Mouse (Mus musculus): ENCODE measurements around the gene Bcl6.
A peak's percentile ranks its signal among the peaks of the same experiment; 100 is the strongest.

Gene Bcl6

DNA sequence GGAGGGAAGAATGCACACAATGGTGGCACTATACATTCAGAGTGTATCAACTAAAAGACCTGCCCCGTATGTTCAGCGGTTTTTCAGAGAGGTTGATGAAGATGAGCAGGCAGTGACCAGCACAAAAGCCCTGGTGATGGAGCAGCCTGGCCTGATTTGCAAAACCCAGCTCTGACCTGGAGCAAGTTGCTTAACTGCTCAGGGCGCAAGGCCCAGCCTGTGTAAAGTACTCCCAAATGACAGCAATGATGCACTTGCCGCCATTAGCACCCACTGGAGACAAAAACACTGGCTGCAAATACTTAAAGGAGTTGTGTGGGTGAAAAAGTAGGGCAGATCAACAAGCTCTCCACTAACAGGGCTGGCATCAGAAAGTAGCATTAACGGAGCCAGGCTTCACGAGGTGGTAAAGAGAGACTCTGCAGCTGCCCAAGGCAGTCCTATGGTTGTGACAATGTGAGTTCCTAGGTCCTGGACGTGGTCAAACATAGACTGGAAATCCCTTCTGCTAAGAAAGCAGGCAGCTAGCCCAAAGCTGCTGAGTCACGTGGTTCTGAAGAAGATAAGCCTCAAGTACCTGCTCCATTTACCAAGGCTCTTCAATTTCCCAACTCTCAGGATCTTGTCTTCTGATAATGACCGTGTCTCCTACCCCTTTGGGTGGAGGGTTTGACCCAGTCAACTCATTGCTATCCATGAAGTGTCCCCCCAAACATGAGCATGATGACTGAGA lies 14.9 kb downstream of the Bcl6 start:
- no peak for DNase-seq (ENCODE audit: extremely low spot score)

DNA sequence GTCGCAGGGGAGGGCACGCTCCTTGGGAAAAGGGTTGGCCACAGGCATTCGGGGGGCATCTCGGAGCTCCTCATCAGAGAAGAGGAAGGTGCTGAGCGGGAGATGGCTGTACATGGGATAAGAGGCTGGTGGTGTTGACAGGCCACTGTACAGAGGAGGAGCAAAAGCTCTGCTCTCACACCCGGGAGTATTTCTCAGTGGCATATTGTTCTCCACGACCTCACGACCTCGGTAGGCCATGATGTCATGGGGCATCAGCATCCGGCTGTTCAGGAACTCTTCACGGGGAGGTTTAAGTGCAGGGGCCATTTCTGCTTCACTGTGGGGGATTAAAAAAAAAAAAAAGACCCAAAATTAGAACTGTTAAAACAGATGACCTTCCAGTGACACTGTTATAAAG lies 15.8 kb downstream of the Bcl6 start:
- DNase-seq (ENCODE audit: extremely low spot score) = no peak

DNA sequence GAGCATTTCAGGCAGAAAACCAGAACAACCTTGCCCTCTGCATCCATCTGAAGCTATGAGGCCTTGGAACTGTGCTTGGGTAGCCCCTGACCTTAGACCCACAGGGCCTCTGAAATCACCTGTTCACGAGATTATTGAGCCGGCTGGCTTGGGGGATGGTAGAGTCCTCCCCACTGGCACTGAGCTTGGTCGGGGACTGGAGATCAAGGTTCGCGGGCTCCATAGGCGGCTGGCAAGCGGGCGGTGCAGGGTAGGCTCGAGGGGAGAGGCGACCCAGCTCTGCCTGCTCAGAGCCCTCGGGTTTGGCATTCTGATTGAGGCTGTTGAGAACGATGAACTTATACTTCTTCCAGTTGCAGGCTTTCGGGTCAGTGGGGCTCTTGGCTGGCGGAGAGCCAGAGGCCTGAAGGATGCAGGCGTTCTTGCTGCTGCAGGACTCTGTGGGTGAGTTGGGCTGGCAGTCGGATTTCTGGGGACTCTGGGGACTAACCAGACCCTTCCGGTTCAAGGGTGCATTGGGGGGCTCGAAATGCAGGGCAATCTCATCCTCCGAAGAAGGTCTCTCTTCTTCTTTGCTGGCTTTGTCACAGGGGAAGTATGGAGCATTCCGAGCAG lies 16.4 kb downstream of the Bcl6 start:
- no peak for DNase-seq (ENCODE audit: extremely low spot score)

DNA sequence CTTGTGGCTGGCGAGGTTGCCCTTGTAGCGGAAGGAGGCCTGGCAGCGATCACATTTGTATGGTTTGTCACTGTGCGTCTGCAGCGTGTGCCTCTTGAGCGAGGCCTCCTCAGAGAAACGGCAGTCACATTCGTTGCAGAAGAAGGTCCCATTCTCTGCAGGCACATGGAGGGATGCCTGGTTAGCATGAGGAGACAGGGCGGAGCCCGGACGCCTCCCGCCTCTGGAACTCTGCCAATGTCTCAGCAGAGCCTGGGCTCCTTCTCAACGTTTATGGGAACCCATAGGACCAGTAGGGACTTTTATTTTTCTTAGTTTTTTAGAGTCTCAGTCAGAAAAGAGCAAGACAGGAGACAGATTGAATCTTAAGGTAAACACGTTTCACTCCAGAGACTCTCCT lies 18.7 kb downstream of the Bcl6 start:
- no peak for DNase-seq (ENCODE audit: extremely low spot score)

DNA sequence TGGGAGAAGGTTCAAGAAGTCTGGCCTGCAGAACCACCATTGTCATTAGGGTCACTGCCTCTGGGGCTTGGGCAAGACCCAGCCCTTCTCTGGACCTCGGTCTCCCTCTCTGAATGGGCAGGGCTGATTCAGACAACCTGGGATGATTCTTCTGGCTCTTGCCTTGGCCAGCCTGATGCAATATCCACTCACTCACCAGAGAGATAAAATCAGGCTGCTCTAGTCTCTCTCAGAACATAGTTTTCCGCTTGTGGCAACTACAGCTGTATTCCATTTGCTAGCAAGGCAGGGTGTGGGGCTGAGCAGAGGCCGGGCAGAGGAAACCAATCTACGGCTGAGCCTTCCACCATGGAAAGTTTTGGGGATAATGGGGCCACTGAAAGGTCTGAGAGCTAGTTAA lies 19.8 kb downstream of the Bcl6 start:
- DNase-seq (ENCODE audit: extremely low spot score) = no peak

DNA sequence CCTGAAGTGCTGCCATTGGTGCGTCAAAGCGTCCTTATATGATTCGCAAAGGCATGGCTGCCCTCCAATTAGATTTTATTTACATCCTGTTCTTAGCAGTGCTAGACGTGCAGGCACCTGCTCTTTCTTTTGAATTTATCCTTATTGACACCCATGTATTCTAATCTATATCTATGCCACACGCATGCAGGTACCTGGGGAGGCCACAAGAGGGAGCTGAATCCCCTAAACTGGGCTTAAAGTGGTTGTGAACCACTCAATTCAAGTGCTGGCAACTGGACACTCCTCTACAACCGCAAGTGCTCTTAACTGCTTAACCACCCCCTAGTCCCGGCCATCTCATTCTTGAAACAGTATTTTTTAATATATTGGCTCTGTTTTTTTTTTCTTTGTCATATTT lies 21.4 kb downstream of the Bcl6 start:
- DNase-seq (ENCODE audit: extremely low spot score) = no peak

DNA sequence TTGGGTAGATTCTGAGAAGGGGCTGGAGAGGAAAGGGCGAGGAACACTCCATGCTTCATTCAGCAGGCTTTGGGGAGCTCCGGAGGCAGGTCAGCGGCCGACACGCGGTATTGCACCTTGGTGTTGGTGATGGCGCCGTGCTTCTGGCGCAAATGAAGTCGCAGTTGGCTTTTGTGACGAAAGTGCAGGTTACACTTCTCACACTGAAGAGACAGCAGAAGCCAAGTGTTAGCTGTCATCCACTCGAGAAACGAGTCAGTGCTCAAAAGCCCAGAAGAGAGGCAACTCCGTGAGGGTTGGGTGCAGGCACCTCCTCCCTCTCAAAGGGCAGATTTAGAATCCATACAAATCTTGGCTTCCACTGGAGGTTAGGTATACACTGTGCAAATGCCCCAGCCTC lies 22.6 kb downstream of the Bcl6 start:
- no peak for DNase-seq (ENCODE audit: extremely low spot score)

DNA sequence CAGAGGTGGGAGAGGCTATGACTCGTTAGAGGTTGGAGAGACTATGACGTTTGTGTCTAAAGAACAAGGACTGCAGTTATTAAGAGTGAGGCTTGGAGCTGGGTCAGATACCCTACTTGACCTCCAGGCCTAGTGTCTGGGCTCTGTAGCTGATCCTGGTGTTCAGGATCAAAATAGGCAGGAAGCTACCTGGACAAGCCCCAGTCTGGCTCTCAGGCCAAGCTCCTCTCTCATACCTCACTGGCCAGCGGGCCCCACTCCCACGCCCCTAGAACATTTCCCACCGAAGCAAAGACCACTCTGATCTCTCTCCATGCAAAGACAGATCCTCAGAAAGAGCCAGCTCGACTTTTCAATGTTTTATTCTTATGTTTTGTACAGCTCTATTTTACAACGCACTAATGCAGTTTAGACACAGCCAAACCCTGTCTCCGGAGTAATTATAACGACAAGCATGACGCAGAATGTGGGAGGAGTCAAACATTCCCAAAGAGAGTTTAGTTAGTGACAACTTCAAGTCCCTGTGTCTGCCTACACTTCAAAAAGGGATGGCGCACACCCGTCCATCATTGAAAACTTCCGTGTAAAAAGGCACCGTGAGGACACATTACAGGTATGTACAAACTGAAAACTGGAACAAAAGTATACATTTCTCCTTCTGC lies 23.8 kb downstream of the Bcl6 start:
- DNase-seq (ENCODE audit: extremely low spot score) = no peak

DNA sequence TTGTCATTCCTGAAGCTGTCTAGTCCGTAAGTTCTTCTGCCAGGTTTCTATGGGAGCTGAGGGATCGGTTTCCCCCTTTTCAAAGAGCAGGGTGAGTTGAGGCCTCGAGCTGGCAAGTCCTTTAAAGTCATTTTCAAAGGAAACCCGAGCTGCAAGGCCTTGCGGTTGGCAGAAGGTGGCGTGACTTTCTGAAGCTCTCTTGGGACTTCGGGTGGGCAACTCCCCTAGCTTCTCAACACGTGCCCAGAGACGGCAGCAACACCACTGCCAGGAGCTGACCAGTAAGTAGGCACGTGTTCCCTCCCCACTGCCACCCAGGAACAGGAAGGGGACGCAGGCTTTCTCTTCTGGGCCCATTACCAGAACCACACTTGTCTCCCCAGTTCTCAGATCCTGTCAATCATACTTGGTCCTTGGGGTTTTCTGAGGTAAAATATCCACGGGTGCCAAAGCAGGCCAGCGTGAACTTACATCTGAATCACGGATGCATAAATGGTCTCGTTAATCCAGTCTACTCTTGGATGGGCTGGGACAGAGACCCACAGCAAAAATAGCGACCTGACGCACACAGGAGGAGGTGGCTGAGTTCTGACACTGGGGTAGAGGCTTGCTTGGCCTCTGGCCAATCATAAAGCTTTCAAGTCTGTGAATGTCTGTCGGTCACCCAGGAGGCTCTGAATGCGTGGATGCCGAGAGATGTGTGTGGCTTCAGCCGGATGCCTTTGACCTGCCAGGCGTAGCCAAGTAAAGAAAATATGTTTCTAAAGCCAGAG lies 24.6 kb downstream of the Bcl6 start:
- no peak for DNase-seq (ENCODE audit: extremely low spot score)

DNA sequence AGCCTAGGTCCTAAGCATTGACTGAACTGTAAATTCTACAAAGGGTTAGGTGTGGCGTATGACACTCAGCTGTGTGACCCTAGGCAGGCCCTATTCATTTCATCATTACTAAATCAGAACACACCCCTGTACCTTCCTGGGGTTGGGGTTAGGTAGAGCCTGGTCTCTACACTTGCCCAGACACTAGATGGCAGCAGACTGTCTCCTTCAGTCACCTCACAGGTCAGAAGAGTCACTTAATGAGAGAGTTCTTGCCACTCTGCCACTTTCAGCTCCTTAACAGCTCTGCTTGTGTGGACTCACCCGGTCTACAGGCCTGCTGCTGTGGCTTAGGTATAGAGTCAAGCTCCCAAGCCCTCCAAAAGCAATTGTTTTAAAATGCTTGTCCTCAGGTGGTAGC lies 26.3 kb downstream of the Bcl6 start:
- no peak for DNase-seq (ENCODE audit: extremely low spot score)

DNA sequence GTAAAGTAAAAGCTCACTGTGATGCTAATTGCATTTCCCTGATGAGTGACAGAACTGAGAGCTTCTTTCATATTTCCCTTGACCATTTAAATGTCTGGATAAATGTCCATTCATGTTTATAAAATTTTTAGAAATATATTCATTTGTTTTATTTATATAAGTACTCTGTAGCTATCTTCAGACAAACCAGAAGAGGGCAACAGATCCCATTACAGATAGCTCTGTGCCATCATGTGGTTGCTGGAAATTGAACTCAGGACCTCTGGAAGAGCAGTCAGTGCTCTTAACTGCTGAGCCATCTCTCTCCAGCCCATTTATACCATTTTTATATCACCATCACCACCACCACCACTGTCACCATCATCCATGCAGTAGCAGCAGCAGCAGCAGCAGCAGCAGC lies 29.7 kb downstream of the Bcl6 start:
- no peak for DNase-seq (ENCODE audit: extremely low spot score)

DNA sequence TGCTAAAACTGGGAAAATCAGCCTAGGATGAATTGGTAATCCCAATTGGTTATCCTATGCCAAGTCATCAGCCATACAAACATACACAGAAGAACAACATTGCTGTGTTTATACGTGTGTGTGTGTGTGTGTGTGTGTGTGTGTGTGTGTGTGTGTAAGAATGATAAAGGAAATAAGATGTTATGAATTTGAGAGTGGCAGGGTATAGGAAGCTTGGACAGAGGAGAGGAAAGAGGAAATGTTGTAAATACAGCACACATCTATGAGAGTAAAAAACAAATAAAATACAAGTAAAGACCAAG lies 34.7 kb downstream of the Bcl6 start:
- no peak for DNase-seq (ENCODE audit: extremely low spot score)

DNA sequence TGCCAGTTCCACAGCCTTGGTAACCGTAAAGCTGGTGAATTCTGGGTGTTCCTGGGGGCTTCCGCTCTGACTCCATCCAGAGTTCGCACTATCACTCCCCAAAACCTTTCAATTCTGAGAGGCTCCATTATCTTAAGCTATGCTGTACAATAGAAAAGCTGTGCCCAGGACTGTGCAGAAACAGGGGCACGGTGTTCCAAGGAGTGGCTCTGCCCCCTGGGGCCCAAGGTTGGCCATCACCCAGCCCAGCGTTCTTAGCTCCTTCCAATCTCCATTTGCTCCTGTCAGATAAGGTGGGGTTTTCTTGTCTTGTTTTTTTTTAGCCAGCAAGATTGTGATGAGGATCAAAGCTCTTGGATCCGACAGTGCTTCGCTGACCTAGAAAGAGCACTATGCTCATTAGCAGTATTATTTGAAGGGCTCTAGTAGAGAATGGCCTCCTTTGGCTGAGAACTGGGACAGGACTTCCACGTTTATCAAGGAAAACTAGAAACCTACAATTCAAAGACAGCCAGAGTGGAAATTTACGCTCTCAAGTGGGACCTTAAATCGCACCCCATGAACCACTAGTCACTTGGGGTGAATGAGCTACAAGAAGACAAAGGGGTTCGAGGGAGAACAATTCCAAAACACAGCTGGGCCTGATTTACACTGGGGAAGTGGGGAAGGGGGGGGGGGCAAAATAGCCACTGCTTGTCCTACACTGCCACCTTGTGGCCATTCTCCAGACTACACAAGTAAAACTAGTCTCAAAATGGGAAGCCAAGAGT lies 35.3 kb downstream of the Bcl6 start:
- DNase-seq (ENCODE audit: extremely low spot score) = peak; percentile 57

DNA sequence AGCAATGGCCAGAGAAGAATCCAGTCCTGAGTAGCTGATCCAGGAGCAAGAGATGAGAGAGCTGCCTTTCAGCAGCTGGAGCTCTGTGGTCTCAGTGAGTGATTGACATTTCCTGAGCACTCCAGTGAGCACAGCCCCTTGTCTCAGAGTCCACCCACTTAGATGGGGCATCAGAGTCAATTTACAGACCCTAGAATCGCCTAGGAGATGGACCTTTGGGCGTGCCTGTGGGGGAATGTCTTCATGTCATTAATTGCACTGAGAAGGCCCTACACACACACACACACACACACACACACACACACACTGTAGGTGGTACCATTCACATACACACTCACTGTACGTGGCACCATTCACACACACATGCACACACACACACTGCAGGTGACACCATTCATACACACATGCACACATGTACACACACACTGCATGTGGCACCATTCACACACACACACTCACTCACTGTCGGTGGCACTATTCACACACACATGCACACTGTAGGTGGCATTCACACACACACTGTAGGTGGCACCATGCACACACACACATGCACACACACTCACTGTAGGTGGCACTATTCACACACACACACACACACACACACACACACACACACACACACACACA lies 36.4 kb downstream of the Bcl6 start:
- no peak for DNase-seq (ENCODE audit: extremely low spot score)

DNA sequence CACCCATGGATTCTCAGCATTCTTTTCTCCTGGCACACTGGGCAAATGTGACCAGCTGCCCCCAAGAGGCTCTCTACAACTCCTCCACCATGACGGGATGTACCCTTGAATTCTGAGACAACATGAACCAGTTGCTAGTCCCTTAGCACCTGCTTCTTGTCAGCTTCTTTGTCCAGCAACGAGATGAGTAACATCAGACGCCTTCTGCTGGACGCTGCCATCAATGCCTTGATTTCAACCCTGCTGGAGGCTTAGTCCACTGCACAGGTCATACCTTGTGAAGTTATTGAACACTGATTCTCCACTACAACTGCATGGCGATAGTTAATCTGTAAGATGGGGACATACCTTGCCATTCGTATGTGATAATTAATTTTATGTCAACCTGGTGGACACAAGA lies 41.0 kb downstream of the Bcl6 start:
- no peak for DNase-seq (ENCODE audit: extremely low spot score)

DNA sequence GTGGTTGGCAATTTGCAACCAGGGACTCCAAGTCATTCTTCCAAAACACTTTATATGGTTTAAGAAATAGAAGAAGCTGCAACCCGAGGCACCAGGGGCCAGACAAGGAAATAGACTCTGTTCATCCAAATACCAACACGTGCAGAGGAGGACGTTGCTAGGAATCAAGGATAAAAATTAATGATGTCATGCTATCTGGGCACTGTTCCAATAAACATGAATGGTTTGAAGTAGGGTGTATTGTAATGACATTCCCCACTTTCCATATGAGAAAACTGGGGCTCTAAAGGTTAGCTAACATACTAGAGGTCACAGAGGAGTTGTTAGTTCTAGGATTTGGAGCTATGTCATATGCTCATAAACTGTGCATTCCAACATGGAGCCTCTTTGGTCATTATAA lies 43.9 kb downstream of the Bcl6 start:
- DNase-seq (ENCODE audit: extremely low spot score) = no peak

DNA sequence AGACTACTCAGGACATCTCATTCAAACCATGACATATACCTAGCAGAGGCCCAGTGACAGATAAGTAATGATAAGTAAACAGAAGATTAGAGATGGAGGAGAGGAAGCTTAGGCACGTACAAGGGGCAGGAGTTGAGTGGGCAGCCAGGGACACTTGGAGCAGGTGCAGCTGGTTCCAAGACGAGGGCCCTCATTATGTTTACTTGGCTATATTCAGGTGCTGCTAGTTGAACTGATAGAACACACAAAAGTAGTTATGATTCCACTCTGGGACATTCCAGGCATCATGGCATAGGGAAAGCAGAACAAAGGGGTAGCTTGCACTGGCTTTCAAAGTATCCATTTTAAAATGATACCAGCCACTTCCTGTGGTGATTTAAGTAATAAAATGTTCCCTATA lies 54.3 kb downstream of the Bcl6 start:
- DNase-seq (ENCODE audit: extremely low spot score) = no peak

DNA sequence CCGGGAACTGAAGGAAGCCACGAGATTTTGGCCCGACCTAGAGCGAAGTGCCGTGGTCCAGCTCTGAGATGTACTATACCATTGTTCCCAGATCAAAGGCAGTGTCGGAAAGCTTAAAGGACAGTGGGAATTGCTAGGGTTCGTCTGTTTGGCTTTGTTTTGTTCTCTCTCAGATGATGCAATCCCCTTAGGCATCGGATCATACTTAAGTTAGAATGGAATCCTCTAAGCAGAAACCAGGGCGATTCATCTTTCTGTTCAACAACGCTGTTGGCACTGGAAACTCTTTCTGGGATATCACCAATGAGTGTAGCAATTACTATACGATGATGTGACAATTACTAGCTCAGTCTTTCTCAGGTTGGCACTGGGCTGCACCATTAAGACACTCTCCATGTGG lies 56.4 kb downstream of the Bcl6 start, which contains the start of gene Rtp2:
Rtp2 (minus strand) TSS at position 101 of the 400 bp plus-strand sequence.
- no peak for DNase-seq (ENCODE audit: extremely low spot score)

DNA sequence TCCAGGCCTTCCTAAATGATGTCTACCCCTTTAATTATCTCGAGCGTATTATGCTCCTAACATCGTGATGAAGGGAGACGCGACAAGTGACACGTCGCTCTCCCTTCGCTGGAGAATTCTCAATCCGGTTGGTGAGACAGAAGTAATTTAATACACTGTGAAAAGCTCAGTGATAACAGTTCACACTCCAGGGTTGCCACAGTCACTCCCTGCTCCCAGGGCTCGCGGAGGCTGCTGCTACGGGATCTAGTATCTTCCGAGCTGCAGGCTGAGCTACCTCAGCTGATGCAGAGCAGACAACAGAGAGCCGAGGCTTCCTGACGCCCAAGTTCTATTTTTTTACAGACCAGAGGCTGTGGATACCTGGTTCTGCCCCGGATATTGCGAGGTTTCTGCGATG lies 57.4 kb downstream of the Bcl6 start:
- DNase-seq (ENCODE audit: extremely low spot score) = no peak

DNA sequence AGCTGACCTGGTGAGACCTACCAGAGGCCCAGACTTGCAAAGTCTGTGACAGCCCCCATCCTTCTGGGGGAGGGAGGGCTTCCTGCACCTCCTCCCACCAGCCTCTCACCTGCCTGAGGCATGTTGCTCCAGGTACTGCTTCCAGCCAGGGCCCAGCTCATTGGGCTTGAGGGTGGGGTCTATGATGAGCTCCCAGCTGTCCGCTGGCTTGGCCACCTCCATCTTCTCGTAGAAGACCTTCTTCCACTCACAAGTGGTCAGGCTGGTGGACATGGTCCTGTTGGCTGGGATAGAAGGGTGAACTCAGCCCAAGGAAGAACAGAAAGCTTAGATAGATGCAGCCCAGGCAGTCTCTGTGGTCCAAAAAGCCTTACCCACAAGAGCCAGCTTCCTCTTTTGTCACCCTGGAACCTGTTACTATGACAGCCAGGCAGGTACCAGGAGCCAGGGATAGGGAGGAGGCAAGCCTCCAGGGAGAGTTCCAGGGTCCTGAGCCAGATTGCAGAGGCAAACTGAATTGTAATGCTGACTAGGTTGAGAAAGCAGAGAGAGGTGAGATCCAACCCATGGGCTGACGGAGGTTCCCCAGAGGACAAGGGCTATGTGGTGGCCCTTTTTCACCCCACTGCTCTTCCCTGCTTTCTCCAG lies 58.1 kb downstream of the Bcl6 start:
- no peak for DNase-seq (ENCODE audit: extremely low spot score)

Data from embryo, embryonic 9.5 days (tissue).